Mouse (Mus musculus) ES-E14 (cell line): Measurements from ENCODE around the gene Tiam1.

Source experiments
- CHD2 ChIP-seq: IDR thresholded peaks from 2 replicates; pipeline ENCODE4 v1.6.1; 2014; ENCODE audit warnings: mild to moderate bottlenecking, low read depth, low read length, inconsistent platforms
- MAFK ChIP-seq: IDR thresholded peaks from 2 replicates; pipeline ENCODE4 v1.6.1; 2014; ENCODE audit warnings: mild to moderate bottlenecking, low read depth, low read length, inconsistent platforms; ENCODE audit not compliant: insufficient read depth

DNA sequence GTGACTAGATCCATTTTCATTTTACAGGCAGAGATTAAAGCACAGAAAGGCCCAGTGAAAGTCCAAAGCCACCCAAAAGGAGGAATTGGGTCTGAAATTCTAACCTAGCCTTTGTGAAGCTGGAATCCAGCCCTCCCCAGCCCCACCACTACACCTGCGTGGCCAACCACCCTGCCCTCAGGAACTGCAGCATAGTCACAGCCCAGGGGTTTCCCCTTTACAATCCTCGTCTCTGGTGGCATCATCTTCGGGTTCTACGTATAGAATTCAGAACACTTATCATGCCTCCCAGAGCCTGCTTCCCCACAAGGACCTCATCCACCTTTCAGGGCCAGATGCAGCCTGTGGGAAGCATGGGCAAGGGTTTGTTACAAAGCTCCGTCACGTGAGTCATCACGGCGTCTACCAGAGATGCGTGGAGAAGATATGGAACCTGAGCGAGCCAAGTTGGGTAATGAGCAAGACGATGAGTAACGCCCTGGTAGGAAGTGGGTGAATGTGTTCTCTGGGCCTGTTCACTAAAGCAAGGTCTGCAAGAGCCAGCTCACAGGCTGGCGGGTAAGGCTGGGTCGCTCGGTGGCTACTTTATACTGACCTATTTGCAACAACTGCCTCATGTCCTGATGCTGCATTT is 170.6 kb downstream of the Tiam1 start:
- no peak for TF ChIP-seq CHD2
- no peak for TF ChIP-seq MAFK
